Mouse (Mus musculus): ENCODE data around the gene Foxa2.

DNA sequence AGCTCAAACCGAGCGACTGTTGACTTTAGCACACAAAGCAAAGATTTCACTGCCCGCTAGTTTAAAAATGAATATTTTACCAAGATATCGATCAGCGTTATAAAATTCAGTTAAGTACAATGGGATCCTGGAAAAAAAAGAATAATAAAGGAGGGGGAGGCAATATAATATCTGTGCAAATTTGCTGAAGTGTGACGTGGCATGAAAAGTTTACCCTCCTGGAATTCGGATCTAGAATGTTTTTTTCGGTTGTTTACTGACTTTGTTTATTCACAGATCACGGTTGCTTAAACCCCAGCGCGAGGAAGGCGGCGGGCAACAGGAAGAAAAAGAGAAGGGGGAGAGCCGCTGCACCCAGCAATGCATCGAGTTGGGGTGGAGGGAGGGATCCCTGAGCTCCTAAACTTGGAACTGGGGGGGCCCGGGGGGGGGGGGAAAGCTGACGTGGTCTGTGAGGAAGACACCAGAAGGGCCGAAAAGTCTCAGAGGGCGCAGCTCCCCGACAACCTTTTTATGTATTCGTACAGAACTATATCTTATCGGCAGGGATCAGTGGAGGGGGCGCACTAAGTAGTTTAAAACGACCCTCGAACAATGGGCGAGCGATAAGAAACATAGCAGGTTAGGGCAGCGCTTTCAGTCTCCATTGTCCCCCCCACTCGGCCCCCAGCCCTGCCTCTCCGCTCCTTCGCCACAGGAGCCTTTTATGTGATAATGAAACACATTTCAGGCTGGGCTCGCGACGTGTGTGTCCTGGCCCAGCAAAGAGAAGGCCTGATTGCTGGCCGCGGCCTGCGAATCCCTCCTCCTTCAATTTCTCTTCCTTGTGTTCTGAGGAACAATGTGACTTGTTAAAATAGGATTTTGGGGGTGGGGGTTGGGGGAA lies 6.3 kb downstream of the Foxa2 start:
- TF ChIP-seq CTCF (IDR thresholded peaks at IDR 0.05; ENCODE audit: extremely low read depth, insufficient read length, insufficient replicate concordance, low read depth, low read length) (no peak), POLR2A (IDR thresholded peaks at IDR 0.05; ENCODE audit: low read depth, low read length) (no peak)

All from small intestine, adult 2 months (tissue).